Mouse (Mus musculus): ENCODE results near the gene Klhdc3. TPM values are rescaled to one million over a fixed set of nuclear protein-coding genes. Genes with fewer than 3 reads are reported as not detected.
A peak's percentile ranks its signal among the peaks of the same experiment; 100 is the strongest.

The Klhdc3 gene
- polyA plus RNA-seq, 1 experiment from 2014 or later, result 61.4 TPM

DNA sequence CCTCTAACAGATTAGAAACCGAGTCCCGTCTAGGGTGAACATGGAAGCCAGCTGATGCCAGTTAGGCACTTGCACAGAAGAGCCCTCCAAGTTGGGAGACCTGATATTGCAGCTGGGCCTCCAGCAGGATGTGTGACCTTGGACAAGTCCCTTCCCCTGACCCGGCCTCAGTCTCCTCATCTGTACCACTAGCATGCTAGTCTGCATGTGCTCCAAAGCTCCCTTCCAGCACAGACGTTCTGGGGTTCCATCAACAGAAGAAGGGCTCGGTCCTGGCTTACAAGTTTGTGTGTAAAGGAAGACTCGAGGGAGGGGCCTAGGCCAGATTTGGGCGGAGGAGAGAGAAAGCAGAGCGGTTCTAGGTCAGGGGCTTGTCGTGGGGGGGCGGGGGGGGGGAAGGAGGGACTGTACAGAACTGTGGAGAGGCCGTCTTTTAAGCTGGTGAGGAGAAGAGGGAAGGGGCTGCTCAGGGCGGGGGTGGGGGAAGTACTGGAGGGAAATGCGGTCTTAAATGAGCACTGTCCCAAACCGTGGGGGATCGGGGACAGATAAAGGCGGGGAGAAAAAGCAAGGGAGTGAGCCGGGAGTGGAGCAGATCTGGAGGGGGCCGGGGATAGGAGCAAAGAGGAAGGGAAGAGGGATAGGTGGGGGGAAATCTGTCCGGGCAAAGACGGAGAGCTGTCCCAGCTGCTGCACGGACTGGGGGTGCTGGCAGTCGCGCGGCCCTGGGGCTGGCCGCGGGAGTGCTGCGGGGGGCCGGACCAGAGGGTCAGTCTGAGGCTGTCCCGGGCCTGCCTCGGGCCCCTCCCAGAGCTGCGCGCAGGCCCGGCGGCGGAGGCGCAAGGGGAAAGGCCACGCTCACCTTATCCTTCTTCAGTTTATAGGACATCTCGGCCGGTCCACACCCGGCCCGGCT is 23.5 kb upstream of the Klhdc3 start:
- CTCF ChIA-PET, result interaction anchor here (1.0 to 1.3 kb wide), 2 partner anchors 7 to 20 kb away, joined by 3 to 4 read pairs; no protein-coding TSS in a partner anchor
- peak; percentile 55 for ATAC-seq
- in situ Hi-C loops (cut with MboI; ENCODE audit: low pct_unique_long_range_greater_than_20kb), result no loop called here
- no peaks in the 10 kb centered on the region for H3K27me3 ChIP-seq
- TF ChIP-seq CTCF (IDR thresholded peaks at IDR 0.05), result no peak
- POLR2A ChIA-PET, result interaction anchor here (0.9 to 1.7 kb wide), 7 partner anchors 9 to 40 kb away, joined by 3 to 8 read pairs (median 3); partner anchors contain the start of gene Klhdc3
- no peak for DNase-seq (ENCODE audit: low read depth, low spot score)

DNA sequence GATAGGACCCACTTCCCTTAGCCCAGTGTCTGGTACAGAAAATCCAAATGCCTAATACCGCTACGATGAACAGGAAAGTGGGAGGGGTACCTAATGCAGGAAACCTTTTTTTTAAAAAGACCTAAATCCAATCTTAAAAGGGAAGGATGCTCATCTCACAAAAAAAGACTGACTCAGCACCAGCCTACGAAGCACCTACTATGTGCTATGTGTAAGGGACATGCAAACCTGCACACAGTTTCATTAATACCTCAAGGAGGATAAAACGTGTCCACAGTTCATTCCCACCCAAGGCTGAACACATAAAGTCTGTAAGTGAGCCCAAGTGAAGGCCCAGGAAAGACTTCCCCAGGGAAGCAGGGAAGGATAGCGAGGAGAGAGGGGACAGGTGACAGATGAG is 21.8 kb upstream of the Klhdc3 start:
- TF ChIP-seq CTCF (IDR thresholded peaks at IDR 0.05), result no peak
- in situ Hi-C loops (cut with MboI; ENCODE audit: low pct_unique_long_range_greater_than_20kb), result no loop called here
- CTCF ChIA-PET, result no interaction called here
- ATAC-seq, result no peak
- POLR2A ChIA-PET, result no interaction called here
- no peak for DNase-seq (ENCODE audit: low read depth, low spot score)
- H3K27me3 ChIP-seq, result no peaks in the 10 kb centered on the region

DNA sequence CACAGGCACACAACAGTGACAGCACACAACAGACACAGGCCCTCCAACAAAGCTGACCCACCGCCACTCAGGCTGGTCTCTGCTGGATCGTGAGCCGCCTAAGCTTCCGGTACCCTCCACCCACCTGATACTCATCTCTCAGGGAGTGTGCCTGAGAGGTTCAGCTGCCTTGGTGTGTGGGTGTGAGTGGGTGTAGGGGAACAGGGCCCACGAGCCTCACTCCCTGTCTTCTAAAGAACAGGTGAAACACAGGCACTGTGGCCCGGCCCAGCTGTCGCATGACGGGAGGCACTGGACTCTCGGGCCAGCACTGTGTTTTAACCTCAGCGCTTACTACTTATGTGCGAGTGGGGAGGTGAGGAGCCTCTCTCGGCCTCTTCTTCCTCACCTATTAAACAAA is 21.4 kb upstream of the Klhdc3 start:
- DNase-seq (ENCODE audit: low read depth, low spot score), result no peak
- no peak for ATAC-seq

DNA sequence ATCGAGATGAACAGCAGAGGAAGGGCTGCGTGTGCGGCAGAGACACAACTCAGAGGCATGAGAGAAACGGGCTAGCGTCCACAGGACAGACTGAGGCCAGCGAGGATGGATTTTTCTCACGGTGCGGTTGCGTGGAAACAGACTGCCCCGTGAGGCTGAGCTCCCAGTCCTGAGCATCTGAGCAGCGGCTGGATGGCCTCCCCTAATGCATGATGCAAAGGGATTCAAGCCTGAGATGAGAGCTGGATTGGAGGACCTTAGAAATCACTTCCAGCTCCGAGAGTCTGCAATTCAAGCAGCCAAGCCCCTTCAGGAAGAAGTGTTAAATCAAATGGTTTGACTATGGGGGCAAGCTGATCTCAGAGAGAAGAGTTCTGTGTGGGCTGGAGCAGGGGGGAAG is 20.8 kb upstream of the Klhdc3 start:
- in situ Hi-C loops (cut with MboI; ENCODE audit: low pct_unique_long_range_greater_than_20kb), result no loop called here
- CTCF ChIA-PET, result interaction anchor here (0.8 to 1.7 kb wide), 4 partner anchors 10 to 22 kb away, joined by 3 to 5 read pairs (median 4); partner anchors contain the start of gene Mea1
- ATAC-seq, result no peak
- TF ChIP-seq CTCF (IDR thresholded peaks at IDR 0.05), result no peak
- POLR2A ChIA-PET, result interaction anchor here (0.5 to 1.7 kb wide), 4 partner anchors 11 to 46 kb away, joined by 3 to 6 read pairs (median 4); partner anchors contain the start of gene Klhdc3
- no peak for DNase-seq (ENCODE audit: low read depth, low spot score)
- no peaks in the 10 kb centered on the region for H3K27me3 ChIP-seq

More for the DNA sequence above, 21.4 kb upstream of the Klhdc3 start:
- H3K27me3 ChIP-seq, result no peaks in the 10 kb centered on the region
- POLR2A ChIA-PET, result interaction anchor here (0.5 to 1.7 kb wide), 2 partner anchors 18 to 46 kb away, joined by 4 to 5 read pairs; no protein-coding TSS in a partner anchor
- CTCF ChIA-PET, result interaction anchor here (0.8 to 1.5 kb wide), 2 partner anchors 10 to 23 kb away, joined by 3 to 4 read pairs; partner anchors contain the start of gene Mea1
- TF ChIP-seq CTCF (IDR thresholded peaks at IDR 0.05), result no peak
- in situ Hi-C loops (cut with MboI; ENCODE audit: low pct_unique_long_range_greater_than_20kb), result no loop called here

DNA sequence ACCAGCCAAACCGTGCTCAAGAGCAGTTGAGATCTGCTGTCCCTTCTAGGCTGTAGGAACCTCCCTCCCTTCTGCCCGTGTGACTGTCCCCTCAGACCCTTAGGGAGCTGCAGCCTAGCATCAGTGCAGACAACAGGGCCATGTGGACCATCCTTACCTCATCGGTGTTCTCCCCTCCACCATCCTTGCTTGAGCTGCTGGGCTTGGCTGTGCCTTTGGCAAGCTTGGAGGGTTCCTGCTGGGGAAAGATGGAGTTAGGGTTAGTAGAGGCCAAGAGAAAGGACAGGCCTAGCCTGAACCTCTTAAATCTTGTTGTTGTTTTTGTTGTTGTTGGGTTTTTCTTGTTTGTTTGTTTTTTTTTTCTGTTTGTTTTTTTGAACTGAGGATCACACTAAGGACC is 19.2 kb upstream of the Klhdc3 start:
- POLR2A ChIA-PET, result interaction anchor here (0.5 kb wide), 1 partner anchor 163 kb away, joined by 3 read pairs; no protein-coding TSS in a partner anchor
- no peaks in the 10 kb centered on the region for H3K27me3 ChIP-seq
- in situ Hi-C loops (cut with MboI; ENCODE audit: low pct_unique_long_range_greater_than_20kb), result no loop called here
- DNase-seq (ENCODE audit: low read depth, low spot score) (no peak), ATAC-seq (no peak)
- TF ChIP-seq CTCF (IDR thresholded peaks at IDR 0.05), result no peak
- CTCF ChIA-PET, result interaction anchor here (1.7 kb wide), 1 partner anchor 11 kb away, joined by 5 read pairs; no protein-coding TSS in a partner anchor

DNA sequence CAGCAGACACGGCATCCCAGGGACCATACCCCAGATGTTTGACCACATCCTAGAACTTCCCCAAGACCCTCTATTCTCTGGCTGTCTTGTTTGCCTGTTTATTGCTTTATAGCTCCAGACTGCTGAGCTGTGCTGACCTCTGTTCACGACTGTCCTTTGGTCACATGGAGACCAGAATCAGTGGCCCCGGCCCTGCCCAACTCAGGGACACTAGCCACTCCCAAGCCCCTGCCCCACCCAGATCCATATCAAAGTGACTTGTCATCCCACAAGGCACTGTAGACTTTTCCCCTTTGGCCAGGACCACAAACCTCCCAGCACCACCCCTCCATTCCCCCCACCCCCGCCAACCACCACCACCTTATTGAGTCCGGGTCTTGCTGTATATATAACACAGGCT is 18.5 kb upstream of the Klhdc3 start:
- TF ChIP-seq CTCF (IDR thresholded peaks at IDR 0.05), result no peak
- no peak for ATAC-seq
- ChIA-PET POLR2A (no interaction called here), CTCF (no interaction called here)
- no peak for DNase-seq (ENCODE audit: low read depth, low spot score)
- in situ Hi-C loops (cut with MboI; ENCODE audit: low pct_unique_long_range_greater_than_20kb), result no loop called here
- no peaks in the 10 kb centered on the region for H3K27me3 ChIP-seq

DNA sequence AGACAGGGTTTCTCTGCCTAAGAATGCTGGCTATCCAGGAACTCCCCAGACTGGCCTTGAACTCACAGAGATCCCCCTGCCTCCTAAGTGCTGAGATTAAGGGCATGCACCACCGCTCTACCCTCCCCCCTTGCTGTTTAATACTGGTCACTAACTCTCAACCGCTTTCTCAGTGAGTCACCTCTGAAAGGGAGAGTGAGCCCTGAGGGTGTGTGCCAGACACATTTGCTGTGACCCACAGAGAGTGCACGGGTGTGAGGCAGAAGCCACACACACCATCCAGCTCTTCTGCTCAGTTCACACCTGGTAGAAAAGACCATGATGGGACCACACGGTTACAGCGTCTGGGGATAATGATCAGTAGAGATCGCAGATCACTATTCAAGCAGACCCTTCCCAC is 17.8 kb upstream of the Klhdc3 start:
- no peak for DNase-seq (ENCODE audit: low read depth, low spot score)
- TF ChIP-seq CTCF (IDR thresholded peaks at IDR 0.05), result no peak
- CTCF ChIA-PET, result no interaction called here
- in situ Hi-C loops (cut with MboI; ENCODE audit: low pct_unique_long_range_greater_than_20kb), result no loop called here
- POLR2A ChIA-PET, result no interaction called here
- ATAC-seq, result peak; percentile 55
- H3K27me3 ChIP-seq, result no peaks in the 10 kb centered on the region

DNA sequence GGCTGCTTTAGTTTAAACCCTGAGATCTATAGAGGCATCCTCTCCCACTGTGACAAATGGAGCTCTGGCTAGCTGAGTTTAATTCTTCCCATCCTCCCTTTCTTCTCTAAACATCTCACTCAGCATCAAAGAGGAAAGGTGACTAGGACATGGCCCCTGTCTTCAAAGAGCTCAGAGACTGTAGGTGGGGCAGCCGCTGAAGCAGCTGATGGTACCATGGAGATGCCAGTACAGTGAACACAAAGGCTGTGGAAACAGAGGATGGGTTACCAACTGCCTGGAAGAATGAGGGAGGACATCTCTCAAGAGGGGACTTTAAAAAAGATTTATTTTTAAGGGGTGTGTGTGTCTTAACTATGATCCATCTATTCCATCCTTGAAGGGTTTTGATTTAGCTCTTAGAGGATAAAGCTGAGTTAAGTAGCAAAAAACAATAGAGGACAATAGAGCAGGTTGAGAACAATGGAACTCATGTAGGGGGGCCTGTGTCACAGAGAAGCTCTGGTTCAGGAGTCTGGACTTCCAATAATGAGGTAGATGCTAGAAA is 13.9 kb upstream of the Klhdc3 start:
- no peaks in the 10 kb centered on the region for H3K27me3 ChIP-seq
- POLR2A ChIA-PET, result no interaction called here
- in situ Hi-C loops (cut with MboI; ENCODE audit: low pct_unique_long_range_greater_than_20kb), result no loop called here
- ATAC-seq, result no peak
- TF ChIP-seq CTCF (IDR thresholded peaks at IDR 0.05), result no peak
- CTCF ChIA-PET, result interaction anchor here (1.1 kb wide), 1 partner anchor 15 kb away, joined by 4 read pairs; no protein-coding TSS in a partner anchor
- no peak for DNase-seq (ENCODE audit: low read depth, low spot score)

DNA sequence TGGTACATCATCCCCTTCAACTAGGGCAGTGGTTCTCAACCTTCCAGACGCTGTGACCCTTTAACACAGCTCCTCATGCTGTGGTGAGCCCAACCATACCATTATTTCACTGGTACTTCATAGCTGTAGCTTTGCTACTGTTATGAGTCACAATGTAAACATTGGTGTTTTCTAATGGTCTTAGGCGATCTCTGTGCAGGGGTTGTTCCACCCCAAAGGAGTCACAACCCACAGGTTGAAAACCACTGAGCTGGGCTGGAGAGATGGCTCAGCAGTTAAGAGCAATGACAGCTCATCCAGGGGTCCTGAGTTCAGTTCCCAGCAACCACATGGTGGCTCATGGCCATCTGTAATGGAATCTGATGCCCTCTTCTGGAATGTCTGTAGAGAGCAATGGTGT is 10.7 kb upstream of the Klhdc3 start:
- in situ Hi-C loops (cut with MboI; ENCODE audit: low pct_unique_long_range_greater_than_20kb), result no loop called here

DNA sequence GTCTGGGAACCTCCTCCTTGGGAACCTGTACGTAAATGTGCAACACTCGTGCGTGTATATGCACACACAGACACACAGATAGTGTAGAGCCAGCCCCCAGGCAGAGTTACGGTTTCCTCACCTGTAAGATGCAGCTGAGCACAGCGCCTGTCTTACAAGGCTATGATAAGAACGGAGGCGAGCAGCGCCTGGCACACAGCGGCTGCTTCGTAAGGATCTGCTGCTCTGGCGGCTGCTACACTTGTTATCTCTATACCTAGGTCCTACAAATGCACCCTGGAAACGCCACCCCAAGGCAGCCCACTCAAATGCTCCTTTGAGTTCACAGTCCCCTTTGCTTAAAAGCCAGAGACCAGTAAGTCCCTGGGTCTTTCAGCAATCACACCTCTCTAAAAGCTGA is 10.0 kb upstream of the Klhdc3 start:
- in situ Hi-C loops (cut with MboI; ENCODE audit: low pct_unique_long_range_greater_than_20kb), result no loop called here
- no peak for ATAC-seq
- TF ChIP-seq CTCF (IDR thresholded peaks at IDR 0.05), result no peak
- ChIA-PET POLR2A (interaction anchor here (1.3 to 1.8 kb wide), 2 partner anchors 9 to 10 kb away, joined by 3 to 6 read pairs; no protein-coding TSS in a partner anchor), CTCF (no interaction called here)
- no peak for DNase-seq (ENCODE audit: low read depth, low spot score)
- H3K27me3 ChIP-seq, result no peaks in the 10 kb centered on the region

More for the DNA sequence above, 10.7 kb upstream of the Klhdc3 start:
- DNase-seq (ENCODE audit: low read depth, low spot score) (no peak), ATAC-seq (peak; percentile 31)
- POLR2A ChIA-PET, result interaction anchor here (1.8 kb wide), 1 partner anchor 10 kb away, joined by 6 read pairs; no protein-coding TSS in a partner anchor
- CTCF ChIA-PET, result interaction anchor here (1.0 to 1.2 kb wide), 2 partner anchors 10 to 26 kb away, joined by 3 read pairs; no protein-coding TSS in a partner anchor
- no peak for TF ChIP-seq CTCF (IDR thresholded peaks at IDR 0.05)
- H3K27me3 ChIP-seq, result no peaks in the 10 kb centered on the region

Data from Patski (cell line).